Mouse (Mus musculus): ENCODE measurements around the gene Tgm1.
A peak's percentile ranks its signal among the peaks of the same experiment; 100 is the strongest.

Tgm1 gene

GRCm38 (mm10) chr14:55677615-55678014 is 36.1 kb downstream of the Tgm1 start:
- no peak for DNase-seq (ENCODE audit: low read depth, low spot score)

- DNase-seq (ENCODE audit: low read depth, low spot score) = no peak
Measured at GRCm38 (mm10) chr14:55672741-55673060, 41.0 kb downstream of the Tgm1 start.

GRCm38 (mm10) chr14:55671833-55672740 is 41.6 kb downstream of the Tgm1 start, which contains the start of the genes Gmpr2 and Nedd8:
Gene Gmpr2 (plus strand): TSS chr14:55671941.
Gene Nedd8 (minus strand): TSS chr14:55672124.
- DNase-seq (ENCODE audit: low read depth, low spot score) = peak; percentile 93

- no peak for DNase-seq (ENCODE audit: low read depth, low spot score)
Measured at GRCm38 (mm10) chr14:55671486-55671832, 42.3 kb downstream of the Tgm1 start.

GRCm38 (mm10) chr14:55660636-55661035 is 53.1 kb downstream of the Tgm1 start:
- no peak for DNase-seq (ENCODE audit: low read depth, low spot score)

- peak; percentile 76 for DNase-seq (ENCODE audit: low read depth, low spot score)
Measured at GRCm38 (mm10) chr14:55659960-55660573, 53.7 kb downstream of the Tgm1 start, which contains the start of gene Mdp1. Gene Mdp1 (minus strand): TSS chr14:55660508.

GRCm38 (mm10) chr14:55658011-55658410 is 55.7 kb downstream of the Tgm1 start:
- no peak for DNase-seq (ENCODE audit: low read depth, low spot score)

GRCm38 (mm10) chr14:55656935-55657334 is 56.8 kb downstream of the Tgm1 start:
- DNase-seq (ENCODE audit: low read depth, low spot score) = no peak

- DNase-seq (ENCODE audit: low read depth, low spot score) = no peak
Measured at GRCm38 (mm10) chr14:55651528-55651927, 62.2 kb downstream of the Tgm1 start.

Data from mesoderm, embryonic 11.5 days (tissue).